Mouse (Mus musculus): Measurements from ENCODE around the gene Nhlh2. TPM values are rescaled to one million over a fixed set of nuclear protein-coding genes. Genes with fewer than 3 reads are reported as not detected.

Gene Nhlh2
- polyA plus RNA-seq, 1 experiment from 2014 or later: not detected

GRCm38 (mm10) chr3:102022721-102023120, 12.8 kb downstream of the Nhlh2 start:
- Histone ChIP-seq H3K4me1 (ENCODE audit: control insufficient read depth, insufficient read depth, low read length) (0 out of 2 replicates have a peak, but pooled peaks cover 6% of the 10 kb centered on the region), H3K4me2 (ENCODE audit: low read depth, low read length) (peak overlapping the region; percentile 60; the same call in 1 of the 2 replicates), H3K4me3 (replicated peaks; ENCODE audit: low read length) (no peak overlapping the region), H3K9me3 (replicated peaks; ENCODE audit: control insufficient read depth, low read length) (no peaks in the 10 kb centered on the region), H3K36me3 (ENCODE audit: control insufficient read depth, insufficient read depth, low read length) (no peaks in the 10 kb centered on the region), H3K9ac (ENCODE audit: low read length) (no peak overlapping the region), H3K27me3 (ENCODE audit: control insufficient read depth, insufficient read depth, low read length) (peaks cover 5% of the 10 kb centered on the region), H3K27ac (ENCODE audit: low read length) (no peak overlapping the region)
- no peak for ATAC-seq (ENCODE audit: insufficient read depth, low FRiP score)
- WGBS: 9% methylated on average over 2 of the region's 2 CpGs

- no peak for ATAC-seq (ENCODE audit: insufficient read depth, low FRiP score)
- WGBS: 3% methylated on average over 30 of the region's 31 CpGs
- peak overlapping the region; percentile 60 for H3K4me2 ChIP-seq (ENCODE audit: low read depth, low read length)
- H3K4me3 ChIP-seq (replicated peaks; ENCODE audit: low read length): peak overlapping the region; percentile 33
- no peak overlapping the region for H3K27ac ChIP-seq (ENCODE audit: low read length)
- H3K9me3 ChIP-seq (replicated peaks; ENCODE audit: control insufficient read depth, low read length): no peaks in the 10 kb centered on the region
- H3K27me3 ChIP-seq (ENCODE audit: control insufficient read depth, insufficient read depth, low read length): peaks cover 5% of the 10 kb centered on the region
- no peaks in the 10 kb centered on the region for H3K36me3 ChIP-seq (ENCODE audit: control insufficient read depth, insufficient read depth, low read length)
- H3K9ac ChIP-seq (ENCODE audit: low read length): peak overlapping the region; percentile 29; the same call in 1 of the 2 replicates
- 0 out of 2 replicates have a peak, but pooled peaks cover 6% of the 10 kb centered on the region for H3K4me1 ChIP-seq (ENCODE audit: control insufficient read depth, insufficient read depth, low read length)
These were observed 13.5 kb downstream of the Nhlh2 start for GRCm38 (mm10) chr3:102023337-102023736.

- Histone ChIP-seq H3K27me3 (ENCODE audit: control insufficient read depth, insufficient read depth, low read length) (peaks cover 5% of the 10 kb centered on the region), H3K4me1 (ENCODE audit: control insufficient read depth, insufficient read depth, low read length) (0 out of 2 replicates have a peak, but pooled peaks cover 6% of the 10 kb centered on the region), H3K4me3 (replicated peaks; ENCODE audit: low read length) (peak overlapping the region; percentile 33), H3K4me2 (ENCODE audit: low read depth, low read length) (peak overlapping the region; percentile 60), H3K27ac (ENCODE audit: low read length) (no peak overlapping the region), H3K36me3 (ENCODE audit: control insufficient read depth, insufficient read depth, low read length) (no peaks in the 10 kb centered on the region), H3K9ac (ENCODE audit: low read length) (no peak overlapping the region), H3K9me3 (replicated peaks; ENCODE audit: control insufficient read depth, low read length) (no peaks in the 10 kb centered on the region)
- ATAC-seq (ENCODE audit: insufficient read depth, low FRiP score): no peak
- WGBS: 15% methylated on average over 5 of the region's 5 CpGs
These were observed 14.0 kb downstream of the Nhlh2 start for GRCm38 (mm10) chr3:102023829-102024228.

GRCm38 (mm10) chr3:102024981-102025451, 15.1 kb downstream of the Nhlh2 start:
- ATAC-seq (ENCODE audit: insufficient read depth, low FRiP score): no peak; the same call in 1 of the 2 replicates
- H3K4me3 ChIP-seq (replicated peaks; ENCODE audit: low read length): no peak overlapping the region
- 52% methylated on average over 9 of the region's 9 CpGs for WGBS
- peaks cover 5% of the 10 kb centered on the region for H3K27me3 ChIP-seq (ENCODE audit: control insufficient read depth, insufficient read depth, low read length)
- H3K27ac ChIP-seq (ENCODE audit: low read length): no peak overlapping the region
- H3K36me3 ChIP-seq (ENCODE audit: control insufficient read depth, insufficient read depth, low read length): no peaks in the 10 kb centered on the region
- H3K4me1 ChIP-seq (ENCODE audit: control insufficient read depth, insufficient read depth, low read length): 0 out of 2 replicates have a peak, but pooled peaks cover 6% of the 10 kb centered on the region
- H3K9ac ChIP-seq (ENCODE audit: low read length): no peak overlapping the region
- H3K4me2 ChIP-seq (ENCODE audit: low read depth, low read length): no peak overlapping the region
- no peaks in the 10 kb centered on the region for H3K9me3 ChIP-seq (replicated peaks; ENCODE audit: control insufficient read depth, low read length)

GRCm38 (mm10) chr3:102025659-102026058, 15.8 kb downstream of the Nhlh2 start:
- Histone ChIP-seq H3K4me3 (replicated peaks; ENCODE audit: low read length) (no peak overlapping the region), H3K4me1 (ENCODE audit: control insufficient read depth, insufficient read depth, low read length) (0 out of 2 replicates have a peak, but pooled peaks cover 6% of the 10 kb centered on the region), H3K9me3 (replicated peaks; ENCODE audit: control insufficient read depth, low read length) (no peaks in the 10 kb centered on the region), H3K9ac (ENCODE audit: low read length) (no peak overlapping the region), H3K27ac (ENCODE audit: low read length) (no peak overlapping the region), H3K36me3 (ENCODE audit: control insufficient read depth, insufficient read depth, low read length) (no peaks in the 10 kb centered on the region), H3K27me3 (ENCODE audit: control insufficient read depth, insufficient read depth, low read length) (peaks cover 2% of the 10 kb centered on the region), H3K4me2 (ENCODE audit: low read depth, low read length) (no peak overlapping the region)
- 71% methylated on average over 5 of the region's 5 CpGs for WGBS
- ATAC-seq (ENCODE audit: insufficient read depth, low FRiP score): no peak

GRCm38 (mm10) chr3:102027880-102028279, 18.0 kb downstream of the Nhlh2 start:
- H3K27me3 ChIP-seq (ENCODE audit: control insufficient read depth, insufficient read depth, low read length): no peaks in the 10 kb centered on the region
- no peak overlapping the region for H3K4me2 ChIP-seq (ENCODE audit: low read depth, low read length)
- H3K4me3 ChIP-seq (replicated peaks; ENCODE audit: low read length): no peak overlapping the region
- 0 out of 2 replicates have a peak, but pooled peaks cover 6% of the 10 kb centered on the region for H3K4me1 ChIP-seq (ENCODE audit: control insufficient read depth, insufficient read depth, low read length)
- H3K36me3 ChIP-seq (ENCODE audit: control insufficient read depth, insufficient read depth, low read length): no peaks in the 10 kb centered on the region
- no peaks in the 10 kb centered on the region for H3K9me3 ChIP-seq (replicated peaks; ENCODE audit: control insufficient read depth, low read length)
- H3K27ac ChIP-seq (ENCODE audit: low read length): no peak overlapping the region
- WGBS: 65% methylated on average over 6 of the region's 6 CpGs
- ATAC-seq (ENCODE audit: insufficient read depth, low FRiP score): no peak
- H3K9ac ChIP-seq (ENCODE audit: low read length): no peak overlapping the region

GRCm38 (mm10) chr3:102037806-102038205, 27.9 kb downstream of the Nhlh2 start:
- H3K9ac ChIP-seq (ENCODE audit: low read length): no peak overlapping the region
- no peaks in the 10 kb centered on the region for H3K36me3 ChIP-seq (ENCODE audit: control insufficient read depth, insufficient read depth, low read length)
- no peak for ATAC-seq (ENCODE audit: insufficient read depth, low FRiP score)
- no peak overlapping the region for H3K4me3 ChIP-seq (replicated peaks; ENCODE audit: low read length)
- H3K4me2 ChIP-seq (ENCODE audit: low read depth, low read length): no peak overlapping the region
- no peaks in the 10 kb centered on the region for H3K27me3 ChIP-seq (ENCODE audit: control insufficient read depth, insufficient read depth, low read length)
- 86% methylated on average over 5 of the region's 5 CpGs for WGBS
- H3K27ac ChIP-seq (ENCODE audit: low read length): peak overlapping the region; percentile 30
- H3K9me3 ChIP-seq (replicated peaks; ENCODE audit: control insufficient read depth, low read length): no peaks in the 10 kb centered on the region
- H3K4me1 ChIP-seq (ENCODE audit: control insufficient read depth, insufficient read depth, low read length): peaks cover 3% of the 10 kb centered on the region; the same call in 1 of the 2 replicates

GRCm38 (mm10) chr3:102038608-102039007, 28.7 kb downstream of the Nhlh2 start:
- peak overlapping the region; percentile 45; the same call in 1 of the 2 replicates for H3K27ac ChIP-seq (ENCODE audit: low read length)
- H3K4me3 ChIP-seq (replicated peaks; ENCODE audit: low read length): no peak overlapping the region
- no peak overlapping the region for H3K9ac ChIP-seq (ENCODE audit: low read length)
- no peaks in the 10 kb centered on the region for H3K9me3 ChIP-seq (replicated peaks; ENCODE audit: control insufficient read depth, low read length)
- no peaks in the 10 kb centered on the region for H3K36me3 ChIP-seq (ENCODE audit: control insufficient read depth, insufficient read depth, low read length)
- H3K27me3 ChIP-seq (ENCODE audit: control insufficient read depth, insufficient read depth, low read length): no peaks in the 10 kb centered on the region
- 67% methylated on average over 6 of the region's 6 CpGs for WGBS
- H3K4me1 ChIP-seq (ENCODE audit: control insufficient read depth, insufficient read depth, low read length): peaks cover 3% of the 10 kb centered on the region; the same call in 1 of the 2 replicates
- H3K4me2 ChIP-seq (ENCODE audit: low read depth, low read length): no peak overlapping the region
- ATAC-seq (ENCODE audit: insufficient read depth, low FRiP score): no peak; the same call in 1 of the 2 replicates

GRCm38 (mm10) chr3:102041632-102042031, 31.8 kb downstream of the Nhlh2 start:
- WGBS: 84% methylated on average over 4 of the region's 4 CpGs
- no peaks in the 10 kb centered on the region for H3K27me3 ChIP-seq (ENCODE audit: control insufficient read depth, insufficient read depth, low read length)
- no peaks in the 10 kb centered on the region for H3K36me3 ChIP-seq (ENCODE audit: control insufficient read depth, insufficient read depth, low read length)
- no peak overlapping the region for H3K4me3 ChIP-seq (replicated peaks; ENCODE audit: low read length)
- ATAC-seq (ENCODE audit: insufficient read depth, low FRiP score): no peak
- no peak overlapping the region for H3K9ac ChIP-seq (ENCODE audit: low read length)
- peaks cover 3% of the 10 kb centered on the region; the same call in 1 of the 2 replicates for H3K4me1 ChIP-seq (ENCODE audit: control insufficient read depth, insufficient read depth, low read length)
- no peak overlapping the region for H3K4me2 ChIP-seq (ENCODE audit: low read depth, low read length)
- H3K9me3 ChIP-seq (replicated peaks; ENCODE audit: control insufficient read depth, low read length): no peaks in the 10 kb centered on the region
- H3K27ac ChIP-seq (ENCODE audit: low read length): no peak overlapping the region
